Mouse (Mus musculus) heart, postnatal 0 days (tissue): ENCODE data around the gene Prr13. TPM values are rescaled to one million over a fixed set of nuclear protein-coding genes. Genes with fewer than 3 reads are reported as not detected.

Source experiments
- ATAC-seq: fragments of 200-750 bp; cut with Nextera tagmentation; 2 replicates; pipeline ENCODE4 v1.8.0; 2017; ENCODE audit warnings: low read depth, moderate number of reproducible peaks, moderate library complexity; ENCODE audit not compliant: insufficient read depth
- DNase-seq: peaks from one replicate; pipeline ENCODE4 v3.0.0-alpha.2; 2016; ENCODE audit warnings: low spot score
- H3K27ac ChIP-seq: fragments of 300-500 bp; sonication (generic); 2 replicates; pipeline ENCODE4 v1.5.1; 2014; ENCODE audit warnings: low read depth, mild to moderate bottlenecking
- H3K27me3 ChIP-seq: fragments of 300-500 bp; sonication (generic); 2 replicates; pipeline ENCODE4 v1.6.1; 2014; ENCODE audit warnings: low read length, mixed read lengths; ENCODE audit not compliant: control insufficient read depth, insufficient read depth
- H3K36me3 ChIP-seq: fragments of 300-500 bp; sonication (generic); replicated peaks from 2 replicates; pipeline ENCODE4 v1.6.1; 2014; ENCODE audit warnings: low read length, mixed read lengths; ENCODE audit not compliant: control insufficient read depth, insufficient read depth
- H3K4me1 ChIP-seq: fragments of 300-500 bp; sonication (generic); 2 replicates; pipeline ENCODE4 v1.6.1; 2014; ENCODE audit warnings: antibody characterized with exemption; ENCODE audit not compliant: control insufficient read depth, insufficient read depth
- H3K4me2 ChIP-seq: fragments of 300-500 bp; sonication (generic); 2 replicates; pipeline ENCODE4 v1.6.1; 2014; ENCODE audit warnings: low read depth, mild to moderate bottlenecking, low read length, moderate library complexity
- H3K4me3 ChIP-seq: fragments of 300-500 bp; sonication (generic); 2 replicates; pipeline ENCODE4 v1.5.1; 2014; ENCODE audit warnings: low read depth, low read length
- H3K9ac ChIP-seq: fragments of 300-500 bp; sonication (generic); replicated peaks from 2 replicates; pipeline ENCODE4 v1.6.1; 2014; ENCODE audit warnings: low read depth, low read length, mixed read lengths
- H3K9me3 ChIP-seq: fragments of 300-500 bp; sonication (generic); replicated peaks from 2 replicates; pipeline ENCODE4 v1.6.1; 2016; ENCODE audit warnings: low read length; ENCODE audit not compliant: control insufficient read depth
- CTCF ChIP-seq: IDR thresholded peaks from 2 replicates; pipeline ENCODE4 v1.5.1; 2016; ENCODE audit warnings: antibody characterized with exemption, control low read depth, low read depth
- EP300 ChIP-seq: IDR thresholded peaks from 2 replicates; pipeline ENCODE4 v1.6.1; 2016; ENCODE audit warnings: antibody characterized with exemption, low read depth
- WGBS: fragments of 180-500 bp; shearing (Covaris S2); extraction: QIAGEN DNeasy Blood & Tissue Kit; methylation state at CpG from one replicate; pipeline ENCODE4 v1.1.7; 2014; 5-methylcytosine and 5-hydroxymethylcytosine counted together
- polyA plus RNA-seq: library from polyadenylated mRNA; unstranded; fragments of >200 nt; fragmentation: Nextera tagmentation; extraction: Ambion mirVana; gene quantifications from 2 replicates; pipeline ENCODE4 v1.2.1, GENCODE M21; 2015
- total RNA-seq: library from RNA; depleted of rRNA; stranded (reverse); fragments of >200 nt; gene quantifications from 2 replicates; pipeline ENCODE4 v1.2.3, GENCODE M21; 2014; ENCODE audit warnings: low replicate concordance

Prr13 gene
- total and polyA plus RNA-seq, 2 experiments from 2014 or later: 16.8 to 73.4 TPM

DNA sequence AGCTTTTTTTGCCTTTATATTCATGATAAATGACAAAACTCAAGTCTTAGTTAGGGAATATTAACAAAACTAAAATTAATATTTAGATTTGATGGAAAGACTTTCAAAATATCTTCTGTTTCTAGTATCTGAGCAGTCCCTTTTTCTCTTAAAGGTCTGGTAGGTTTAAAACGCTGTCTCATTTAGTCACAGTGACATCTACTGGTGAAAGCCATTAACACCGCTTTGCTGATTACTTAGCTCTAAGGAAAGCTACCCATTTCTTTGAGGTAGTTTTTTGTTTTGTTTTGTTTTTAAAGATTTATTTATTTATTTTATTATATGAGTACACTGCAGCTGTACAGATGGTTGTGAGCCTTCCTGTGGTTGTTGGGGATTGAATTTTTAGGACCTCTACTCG is 37.4 kb upstream of the Prr13 start:
- Histone ChIP-seq H3K4me1 (no peaks in the 10 kb centered on the region; the same call in 1 of the 2 replicates), H3K27me3 (no peaks in the 10 kb centered on the region), H3K27ac (no peak overlapping the region), H3K4me3 (no peak overlapping the region), H3K4me2 (no peak overlapping the region), H3K9ac (no peak overlapping the region), H3K9me3 (no peaks in the 10 kb centered on the region), H3K36me3 (peaks cover 11% of the 10 kb centered on the region)
- DNase-seq: peak; percentile 47
- TF ChIP-seq EP300 (no peak), CTCF (peak; percentile 66)
- no peak for ATAC-seq
- WGBS: 46% methylated on average over 3 of the region's 3 CpGs

GRCm38 (mm10) chr15:102423602-102424240 is 35.1 kb upstream of the Prr13 start:
- no peak for ATAC-seq
- TF ChIP-seq CTCF: no peak
- no peak for TF ChIP-seq EP300
- 95% methylated on average over 2 of the region's 2 CpGs for WGBS
- no peak overlapping the region for H3K9ac ChIP-seq
- H3K4me3 ChIP-seq: no peak overlapping the region
- no peaks in the 10 kb centered on the region for H3K9me3 ChIP-seq
- H3K36me3 ChIP-seq: peaks cover 31% of the 10 kb centered on the region
- no peak for DNase-seq
- H3K4me1 ChIP-seq: no peaks in the 10 kb centered on the region; the same call in 1 of the 2 replicates
- H3K27me3 ChIP-seq: no peaks in the 10 kb centered on the region
- no peak overlapping the region for H3K27ac ChIP-seq
- H3K4me2 ChIP-seq: no peak overlapping the region

GRCm38 (mm10) chr15:102424657-102425056 is 34.2 kb upstream of the Prr13 start:
- Histone ChIP-seq H3K4me1 (no peaks in the 10 kb centered on the region; the same call in 1 of the 2 replicates), H3K9me3 (no peaks in the 10 kb centered on the region), H3K9ac (no peak overlapping the region; the same call in 1 of the 2 replicates), H3K27ac (no peak overlapping the region), H3K4me2 (no peak overlapping the region), H3K27me3 (no peaks in the 10 kb centered on the region), H3K4me3 (no peak overlapping the region), H3K36me3 (peaks cover 41% of the 10 kb centered on the region)
- WGBS: 53% methylated on average over 2 of the region's 2 CpGs
- ATAC-seq (no peak), DNase-seq (no peak)
- TF ChIP-seq CTCF: no peak
- TF ChIP-seq EP300: no peak

- Histone ChIP-seq H3K36me3 (peaks cover 63% of the 10 kb centered on the region), H3K9ac (no peak overlapping the region), H3K27ac (no peak overlapping the region), H3K4me3 (no peak overlapping the region), H3K27me3 (no peaks in the 10 kb centered on the region), H3K4me2 (no peak overlapping the region), H3K9me3 (no peaks in the 10 kb centered on the region), H3K4me1 (no peaks in the 10 kb centered on the region)
- no peak for DNase-seq
- 96% methylated on average over 1 of the region's 1 CpGs for WGBS
- ATAC-seq: no peak
- TF ChIP-seq EP300 (no peak), CTCF (no peak)
Measured at GRCm38 (mm10) chr15:102426963-102427362, 31.9 kb upstream of the Prr13 start.

DNA sequence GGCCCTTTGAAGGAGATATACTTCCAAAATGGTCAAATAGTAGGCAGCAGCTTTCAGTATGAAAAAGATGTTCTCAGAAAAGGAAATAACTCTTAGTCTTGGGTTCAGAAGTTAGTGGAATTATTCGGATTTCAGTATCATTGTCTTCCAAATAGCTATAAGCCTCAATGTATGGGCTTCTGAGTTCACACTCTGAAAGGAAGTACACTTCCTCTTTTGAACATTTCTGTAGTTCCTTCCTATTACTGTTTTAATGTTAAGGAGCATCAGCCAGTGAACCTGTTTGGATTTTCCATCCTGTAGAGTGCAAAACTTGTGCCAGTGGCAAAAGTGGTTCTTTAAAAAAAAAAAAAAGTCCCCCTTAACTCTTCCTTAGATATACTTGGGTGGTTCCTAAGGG is 26.8 kb upstream of the Prr13 start:
- ATAC-seq (no peak), DNase-seq (no peak)
- Histone ChIP-seq H3K4me3 (no peak overlapping the region), H3K9ac (no peak overlapping the region), H3K4me1 (no peaks in the 10 kb centered on the region), H3K36me3 (peaks cover 85% of the 10 kb centered on the region), H3K4me2 (no peak overlapping the region), H3K9me3 (no peaks in the 10 kb centered on the region), H3K27ac (no peak overlapping the region), H3K27me3 (no peaks in the 10 kb centered on the region)
- 80% methylated on average over 1 of the region's 1 CpGs for WGBS
- TF ChIP-seq EP300 (no peak), CTCF (no peak)

DNA sequence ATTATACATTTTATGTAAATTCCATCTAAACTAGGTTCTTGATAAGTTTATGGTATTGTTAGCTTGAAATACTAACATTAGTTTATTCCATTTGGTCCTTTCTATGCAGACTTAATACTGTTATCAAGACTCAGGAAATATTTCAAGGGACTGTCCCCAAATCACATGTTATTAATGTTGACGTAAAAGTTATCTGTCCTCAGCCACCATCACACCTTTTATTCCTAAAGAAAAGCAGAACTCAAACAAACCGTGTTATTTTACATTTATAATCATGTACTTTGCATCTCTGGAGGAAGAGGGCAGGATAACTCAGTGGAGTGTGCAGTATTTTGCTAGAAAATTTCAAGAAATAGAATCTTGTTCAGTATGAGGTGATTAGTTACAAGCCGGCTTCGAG is 25.7 kb upstream of the Prr13 start:
- no peak for ATAC-seq
- 90% methylated on average over 4 of the region's 4 CpGs for WGBS
- H3K36me3 ChIP-seq: peaks cover 76% of the 10 kb centered on the region

More for the DNA sequence above, 25.7 kb upstream of the Prr13 start:
- H3K4me1 ChIP-seq: no peaks in the 10 kb centered on the region
- no peaks in the 10 kb centered on the region for H3K27me3 ChIP-seq
- no peak overlapping the region for H3K27ac ChIP-seq
- no peak overlapping the region for H3K9ac ChIP-seq
- no peak for TF ChIP-seq EP300
- H3K4me2 ChIP-seq: no peak overlapping the region
- H3K4me3 ChIP-seq: no peak overlapping the region
- H3K9me3 ChIP-seq: no peaks in the 10 kb centered on the region
- DNase-seq: no peak
